17 mouse cellular contexts compared by ENCODE assay signal in genomic region chr6:127355112-127355511, GRCm38 (mm10).
"Had no signal": no experiment of that assay in that cellular context is flagged by ENCODE, and none has a peak within 500 bp of the region (broad histone marks: within the 10 kb centered on the region; RNA-seq: fewer than 3 reads in every experiment).

No protein-coding gene starts in this region.

- H3K9ac ChIP-seq: liver, embryonic 14.5 days; midbrain, embryonic 13.5 days; midbrain, embryonic 15.5 days; neural tube, embryonic 13.5 days; neural tube, embryonic 15.5 days had no signal

- H3K4me3 ChIP-seq: midbrain, embryonic 13.5 days; midbrain, embryonic 15.5 days; myocyte; neural tube, embryonic 13.5 days; neural tube, embryonic 15.5 days had no signal

- H3K9me3 ChIP-seq: midbrain, embryonic 13.5 days; midbrain, embryonic 15.5 days; neural tube, embryonic 13.5 days; neural tube, embryonic 15.5 days had no signal

- ATAC-seq: midbrain, embryonic 13.5 days; midbrain, embryonic 15.5 days had no signal

- DNase-seq: lung, postnatal 14 days; lung, postnatal 36 days; retina, postnatal 1 day; right cerebral cortex, adult 18-20 months; right cerebral cortex, postnatal 25 days; right cerebral cortex, postnatal 4 days; spleen, adult 18-20 months; thymus, adult 18-20 months; thymus, postnatal 14 days; thymus, postnatal 36 days had no signal

- H3K4me1 ChIP-seq: midbrain, embryonic 15.5 days; neural tube, embryonic 13.5 days; neural tube, embryonic 15.5 days had no signal

- H3K27ac ChIP-seq: liver, embryonic 14.5 days; midbrain, embryonic 13.5 days; midbrain, embryonic 15.5 days; neural tube, embryonic 13.5 days; neural tube, embryonic 15.5 days had no signal

- H3K4me2 ChIP-seq: midbrain, embryonic 11.5 days; midbrain, embryonic 13.5 days; midbrain, embryonic 15.5 days; neural tube, embryonic 13.5 days; neural tube, embryonic 15.5 days had no signal

- H3K27me3 ChIP-seq: midbrain, embryonic 15.5 days; neural tube, embryonic 13.5 days; neural tube, embryonic 15.5 days had no signal

- H3K36me3 ChIP-seq: midbrain, embryonic 13.5 days; midbrain, embryonic 15.5 days; neural tube, embryonic 13.5 days; neural tube, embryonic 15.5 days had no signal
